Mouse (Mus musculus) hindlimb bud, embryonic 11.5 days (tissue): ENCODE data around the gene Sdccag8.

Experiments
- DNase-seq: peaks from one replicate; pipeline ENCODE4 v3.0.0-alpha.2; 2012; ENCODE audit warnings: low read depth, low spot score; ENCODE audit errors: extremely low spot score

The Sdccag8 gene

DNA sequence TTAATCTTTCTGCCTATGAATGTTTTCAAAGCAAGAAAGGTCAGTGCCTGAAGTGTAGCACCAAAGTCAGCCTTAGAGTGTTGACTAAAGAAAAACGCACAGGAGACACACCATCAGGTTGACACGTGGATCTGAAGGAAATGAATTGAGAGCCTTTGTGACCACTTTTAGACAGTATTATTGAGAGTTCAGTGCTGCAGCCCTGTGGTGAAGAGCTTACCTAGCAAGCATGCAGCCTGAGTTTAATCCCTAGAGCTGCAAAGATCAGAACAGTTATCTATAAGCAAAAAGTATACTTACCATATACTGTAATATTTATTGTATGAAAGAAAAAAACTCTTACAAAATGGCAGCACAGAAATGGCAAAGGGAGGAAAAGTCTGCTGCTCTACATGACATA, 223.9 kb downstream of the Sdccag8 start:
- DNase-seq: no peak

DNA sequence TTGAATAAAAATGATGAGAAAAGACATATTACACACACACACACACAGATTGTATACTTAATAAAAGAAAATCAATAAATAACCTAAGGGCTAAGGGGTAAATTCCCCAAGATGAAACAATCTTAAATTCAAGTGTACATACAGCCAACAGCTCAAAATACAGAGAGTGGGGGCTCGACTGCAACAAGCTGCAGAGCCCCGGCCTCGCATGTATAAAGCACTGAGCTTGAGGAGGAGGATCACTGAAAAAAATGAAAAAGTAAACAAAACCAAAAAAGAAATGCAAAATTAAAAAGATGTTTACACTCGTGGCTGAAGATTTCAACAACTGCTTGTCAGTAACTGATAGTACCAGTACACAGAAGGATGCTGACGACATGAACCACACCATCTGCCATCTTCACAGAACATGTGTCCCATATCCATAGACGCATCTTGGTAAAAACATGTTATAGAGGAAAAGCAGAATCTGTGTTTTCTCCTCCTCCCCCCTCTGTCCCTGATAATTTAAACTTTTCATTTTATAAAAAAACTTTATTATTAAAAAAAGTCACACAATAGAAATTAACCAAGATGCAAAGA, 224.7 kb downstream of the Sdccag8 start:
- no peak for DNase-seq

DNA sequence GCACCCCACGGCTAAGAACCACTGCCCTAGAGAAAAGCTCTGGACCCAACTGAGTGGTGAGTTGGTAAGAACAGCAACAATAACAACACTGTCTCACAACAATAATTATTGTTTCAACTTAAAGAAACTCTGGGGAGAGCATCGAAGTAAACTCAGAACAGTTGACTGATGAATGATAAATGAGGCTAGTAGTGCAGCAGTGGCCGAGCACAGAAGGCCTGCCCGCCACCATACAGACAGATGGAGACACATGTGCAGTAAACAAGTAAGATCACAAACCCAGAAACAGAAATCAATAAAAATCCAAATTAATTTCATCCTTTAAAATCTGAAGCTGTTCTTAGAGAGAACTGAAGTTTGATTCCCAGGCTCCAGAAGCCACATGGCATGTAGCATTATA, 225.6 kb downstream of the Sdccag8 start:
- DNase-seq: no peak

DNA sequence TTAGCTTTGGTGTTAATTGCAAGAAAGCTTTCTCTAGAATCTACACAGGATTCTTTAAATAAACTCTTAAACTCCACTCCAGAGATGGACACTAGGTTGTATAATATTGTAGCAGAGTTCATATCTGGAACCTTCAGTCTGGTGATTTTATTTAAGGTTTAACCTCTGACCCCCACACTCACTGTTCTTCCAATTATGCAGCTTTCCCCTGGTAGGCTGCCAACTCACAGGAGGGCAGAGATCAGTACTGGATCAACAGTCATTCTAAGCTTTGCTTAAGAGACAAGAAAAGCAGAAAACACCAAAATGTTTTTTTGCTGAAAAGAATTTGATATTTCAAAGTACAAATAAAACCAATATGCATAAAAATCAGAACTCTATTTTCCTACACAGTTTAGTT, 231.4 kb downstream of the Sdccag8 start:
- DNase-seq: no peak

DNA sequence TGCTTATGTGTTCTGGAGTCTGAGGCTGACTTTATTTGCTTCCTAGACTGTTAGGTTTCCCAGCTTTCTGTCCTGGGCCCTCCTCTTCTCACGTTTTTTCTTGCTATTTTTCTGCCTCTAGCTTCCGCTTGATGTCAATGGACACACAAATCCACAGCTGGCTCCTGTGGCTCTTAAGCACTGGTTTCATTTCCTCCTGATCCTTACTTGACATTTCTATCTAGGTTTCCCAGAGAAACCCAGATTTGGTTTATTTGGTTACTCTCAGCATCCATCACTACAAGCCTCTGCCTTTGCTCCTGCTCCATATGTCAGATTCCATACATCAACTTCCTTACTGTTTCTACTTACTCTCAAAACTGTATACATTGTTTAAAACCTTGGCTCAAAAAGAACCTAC, 232.5 kb downstream of the Sdccag8 start:
- DNase-seq: no peak

DNA sequence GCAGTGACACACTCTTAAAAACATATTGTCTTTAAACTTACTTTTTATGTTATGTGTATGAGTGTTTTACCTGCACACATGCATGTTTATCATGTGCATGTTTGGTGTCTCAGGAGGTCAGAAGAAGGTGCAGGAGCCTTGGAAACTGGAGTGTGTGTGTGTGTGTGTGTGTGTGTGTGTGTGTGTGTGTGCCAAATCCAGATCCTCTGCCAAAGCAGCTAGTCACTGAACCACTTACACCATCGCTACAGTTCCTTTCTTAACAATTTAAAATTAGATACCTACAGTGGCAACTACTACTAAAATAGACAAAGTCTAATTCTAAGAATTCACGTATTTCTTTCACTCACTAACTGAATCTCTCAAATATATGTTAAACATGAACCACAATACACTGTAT, 234.3 kb downstream of the Sdccag8 start:
- DNase-seq: no peak

DNA sequence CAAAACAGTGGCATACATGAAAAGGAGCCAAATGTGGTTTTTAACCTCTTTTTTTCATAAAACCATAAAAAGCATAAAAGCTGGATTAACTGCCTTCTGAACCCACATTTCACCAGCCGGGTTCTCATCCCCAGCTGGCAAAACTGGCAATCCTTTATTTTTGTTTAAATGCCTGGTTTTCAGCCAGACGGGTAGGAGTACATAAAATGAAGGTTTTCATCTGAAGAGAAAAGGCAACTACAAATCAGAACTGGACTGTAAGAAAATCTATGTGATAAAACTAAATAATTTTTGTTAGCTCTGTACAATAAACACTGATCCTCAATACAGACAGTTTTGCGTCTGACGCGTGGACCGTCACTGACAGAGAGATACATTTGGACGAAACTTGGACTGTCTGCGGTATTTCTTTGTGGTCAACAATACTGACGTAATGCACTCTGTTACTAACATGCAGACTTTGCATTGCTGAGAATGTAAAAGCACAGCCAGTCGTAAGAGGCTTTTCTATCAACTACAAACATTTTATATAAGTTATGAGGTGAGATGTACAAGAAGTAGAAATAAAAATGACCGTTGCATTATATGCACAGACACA, 237.0 kb downstream of the Sdccag8 start:
- DNase-seq: no peak

DNA sequence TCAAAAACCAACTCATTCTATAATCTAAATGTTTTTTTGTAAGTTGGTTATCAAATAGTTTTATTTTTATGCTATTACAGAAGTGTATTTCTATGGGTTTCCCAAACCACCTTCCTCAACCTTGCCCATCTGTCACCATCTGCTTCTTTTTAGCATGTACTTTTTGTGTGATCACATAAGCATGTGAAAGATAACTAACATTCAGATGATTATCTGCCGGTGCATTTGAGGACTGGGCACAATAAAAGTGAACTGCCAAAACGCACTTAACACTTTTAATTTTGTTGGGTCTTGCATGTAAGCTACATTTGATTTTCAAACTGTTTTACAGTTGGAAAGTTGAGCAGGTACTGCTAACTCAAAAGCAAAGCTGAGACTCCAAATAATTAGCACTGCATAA, 240.4 kb downstream of the Sdccag8 start:
- no peak for DNase-seq

DNA sequence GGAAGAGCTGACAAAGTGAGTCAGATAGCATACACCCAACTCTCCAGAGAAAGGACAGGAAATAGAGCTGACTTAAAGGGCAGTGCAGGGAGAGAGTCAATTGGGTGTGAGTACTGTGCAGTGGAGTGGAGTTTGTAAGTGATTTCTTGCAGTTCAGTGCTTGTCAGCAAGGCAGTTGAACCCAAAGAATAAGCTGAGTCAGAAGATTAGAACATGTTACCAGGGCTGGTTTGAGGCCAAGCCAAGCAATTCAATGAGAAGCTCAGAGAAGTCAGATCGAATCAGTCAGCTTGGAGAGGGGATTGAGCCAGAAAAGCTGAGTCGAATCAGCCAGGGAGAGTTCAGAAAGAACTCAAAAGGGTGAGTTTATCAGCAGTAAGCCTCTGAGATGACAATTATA, 247.3 kb downstream of the Sdccag8 start:
- no peak for DNase-seq

DNA sequence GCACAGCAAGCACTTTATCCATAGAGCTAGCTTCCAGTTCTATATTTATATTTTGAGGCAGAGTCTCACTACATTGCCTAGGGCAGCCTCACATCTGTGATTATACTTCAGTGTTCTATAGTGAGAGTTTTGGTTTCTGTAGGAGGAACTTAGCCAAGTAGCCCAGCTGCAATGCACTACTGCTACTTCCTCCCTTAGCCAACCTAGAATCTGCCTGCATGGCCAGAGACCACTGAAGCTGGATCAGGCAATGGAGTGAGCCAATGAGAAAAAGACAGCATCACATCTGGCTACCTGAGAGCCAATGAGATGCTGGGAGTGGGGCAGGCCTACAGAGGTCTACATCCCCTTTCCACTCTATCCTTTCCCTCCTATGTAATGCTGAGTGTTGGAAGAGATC, 251.3 kb downstream of the Sdccag8 start:
- no peak for DNase-seq

DNA sequence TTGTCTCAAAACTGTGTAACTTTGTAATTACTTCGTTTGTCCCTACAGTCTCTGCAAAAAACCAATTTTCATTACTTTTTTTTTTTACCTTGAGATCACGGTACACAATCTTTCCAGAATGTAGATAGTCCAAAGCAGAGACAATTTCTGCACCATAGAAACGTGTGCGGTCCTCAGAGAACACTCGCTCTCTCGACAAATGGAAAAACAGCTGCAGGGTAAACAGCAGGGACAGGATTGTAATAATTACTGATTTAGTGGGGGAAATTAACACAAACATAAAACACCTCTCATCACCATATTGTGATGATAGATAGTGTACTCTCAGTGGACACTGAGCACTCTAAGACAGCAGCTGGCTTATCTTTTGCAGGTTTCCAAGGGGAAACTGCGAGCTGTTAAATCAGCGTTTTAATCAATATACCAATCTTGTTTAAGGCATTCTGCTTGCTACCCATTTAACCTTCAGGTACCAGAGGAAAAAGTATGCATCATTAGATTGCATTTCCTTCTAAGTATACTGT, 252.7 kb downstream of the Sdccag8 start:
- no peak for DNase-seq

DNA sequence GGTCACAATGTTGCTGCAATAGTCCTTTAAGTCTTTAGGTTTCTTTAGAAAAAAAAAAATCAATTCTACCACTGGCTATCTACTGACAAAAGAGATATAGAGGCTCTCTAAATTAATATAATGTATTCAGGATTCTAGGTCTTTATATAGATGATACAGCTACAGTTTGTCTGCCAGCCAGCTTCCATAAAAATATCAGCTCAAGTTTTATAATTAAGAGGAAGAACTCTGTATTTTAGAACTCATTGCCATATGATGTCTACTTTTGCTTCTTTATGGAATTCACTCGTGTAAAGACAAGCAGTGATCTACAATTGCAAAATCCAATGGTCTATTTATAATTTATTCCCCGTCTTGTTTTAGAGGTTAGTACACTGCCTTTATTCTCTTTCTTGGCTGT, 254.7 kb downstream of the Sdccag8 start:
- no peak for DNase-seq
